Mouse (Mus musculus) v-Abl transformed pro-B cells (cell line): ENCODE measurements around the gene Hdac11.

Source experiments
- in situ Hi-C, 2 experiments: fragments of 400-800 bp; cut with MboI; formaldehyde crosslinking; loops; one replicate each; pipeline ENCODE4 v1.15.1; 2025; ENCODE audit not compliant: unreplicated experiment in 2 of 2

Gene Hdac11

DNA sequence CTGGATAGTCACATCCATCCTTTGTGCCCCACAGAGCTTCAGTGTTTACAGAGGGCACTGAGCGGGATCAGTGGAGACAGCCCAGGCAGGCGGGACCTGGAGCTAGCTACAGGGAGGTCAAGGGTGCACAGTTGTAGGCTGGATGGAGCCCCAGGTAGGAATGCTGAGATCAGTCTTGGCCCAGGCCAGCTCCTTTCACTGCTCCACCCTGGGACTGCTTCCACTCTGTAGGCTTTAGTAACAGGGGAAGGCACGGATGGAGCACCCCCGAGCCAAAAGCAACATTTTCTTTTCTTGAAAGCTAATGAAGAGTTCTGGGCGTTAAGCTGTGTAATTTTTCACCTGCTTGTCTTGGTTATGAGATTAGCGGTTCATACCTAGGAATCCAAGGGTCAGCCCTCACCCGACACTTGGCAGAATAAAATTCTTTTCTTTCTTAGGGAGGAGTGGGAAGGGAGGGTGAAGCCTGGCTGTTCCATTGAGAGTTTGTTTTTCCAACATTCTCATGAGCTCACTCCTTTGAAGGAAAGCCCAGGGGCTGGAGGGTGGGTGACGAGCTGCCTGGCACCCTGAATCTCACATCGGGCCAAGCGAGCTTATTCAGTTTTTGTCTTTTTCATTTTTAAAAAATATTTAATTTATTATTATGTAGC, 66.4 kb downstream of the Hdac11 start:
- in situ Hi-C loops, result no loop called here
